Mouse (Mus musculus): ENCODE measurements at regions not wholly inside any gene's neighbourhood (a gene's known extent, or its start where the extent isn't known, plus 50 kb on each side); places are given as distances from the start of the nearest gene placed in this dataset.

DNA sequence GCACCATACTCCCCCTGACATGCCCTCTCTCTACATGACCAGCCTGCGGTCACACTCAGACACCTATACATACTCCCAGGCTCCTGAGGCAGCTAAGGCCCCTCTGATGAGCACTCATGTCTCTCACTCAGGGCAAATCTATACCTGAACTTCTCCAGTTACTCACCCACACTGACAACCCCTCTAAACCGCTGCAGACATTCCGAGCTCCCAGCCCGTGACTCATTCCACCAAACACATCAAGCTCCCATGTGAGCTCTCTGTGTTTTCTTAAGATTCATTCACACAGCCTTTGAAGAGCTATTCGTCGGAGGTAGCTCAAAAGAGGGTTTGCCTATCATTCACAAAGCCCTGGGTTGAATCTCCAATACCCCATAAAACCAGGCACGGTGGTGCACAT is 75.1 kb upstream of the Nectin1 start:
- WGBS (ENCODE audit: insufficient replicate concordance) = 62% methylated on average over 7 of the region's 7 CpGs
- H3K4me3 ChIP-seq (ENCODE audit: low read depth, low read length) = no peak overlapping the region

DNA sequence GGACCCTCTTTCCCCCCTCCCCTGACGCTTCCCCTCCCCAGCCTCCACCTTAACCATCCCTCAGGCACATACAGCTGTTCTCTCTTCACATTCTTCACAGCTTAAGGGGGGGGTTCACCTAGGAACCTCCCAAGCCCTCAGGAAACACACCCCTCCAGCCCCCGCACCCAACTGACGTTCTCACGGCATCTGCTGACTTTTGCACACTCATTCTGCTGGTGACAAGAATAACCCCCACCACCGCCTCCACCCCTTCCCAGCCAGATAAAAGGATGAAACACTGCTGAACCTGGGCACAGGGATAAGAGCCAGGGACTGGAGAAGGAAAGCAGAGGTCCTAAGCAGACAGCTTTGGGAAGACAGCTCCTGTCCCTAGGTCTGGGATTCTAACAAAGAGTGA is 73.2 kb upstream of the Nectin1 start:
- 39% methylated on average over 5 of the region's 5 CpGs for WGBS (ENCODE audit: insufficient replicate concordance)
- no peaks in the 10 kb centered on the region for H3K36me3 ChIP-seq (ENCODE audit: control insufficient read depth, insufficient read depth, low read length)
- H3K9me3 ChIP-seq (replicated peaks; ENCODE audit: control insufficient read depth, low read length) = no peaks in the 10 kb centered on the region
- peaks cover 4% of the 10 kb centered on the region; the same call in 1 of the 2 replicates for H3K4me1 ChIP-seq (ENCODE audit: control insufficient read depth, insufficient read depth, low read length)
- no peak for ATAC-seq (replicated peaks; ENCODE audit: insufficient number of reproducible peaks, low FRiP score, low TSS enrichment)
- H3K9ac ChIP-seq (ENCODE audit: low read depth, low read length) = no peak overlapping the region
- H3K4me2 ChIP-seq = no peak overlapping the region
- H3K4me3 ChIP-seq (ENCODE audit: low read depth, low read length) = no peak overlapping the region
- peaks cover 6% of the 10 kb centered on the region for H3K27me3 ChIP-seq (ENCODE audit: control insufficient read depth, insufficient read depth, low read length)
- no peak overlapping the region for H3K27ac ChIP-seq (ENCODE audit: low read depth, low read length)

More for the DNA sequence above, 75.1 kb upstream of the Nectin1 start:
- no peak overlapping the region for H3K9ac ChIP-seq (ENCODE audit: low read depth, low read length)
- no peak overlapping the region for H3K4me2 ChIP-seq
- no peak for ATAC-seq (replicated peaks; ENCODE audit: insufficient number of reproducible peaks, low FRiP score, low TSS enrichment)
- no peak overlapping the region for H3K27ac ChIP-seq (ENCODE audit: low read depth, low read length)
- H3K4me1 ChIP-seq (ENCODE audit: control insufficient read depth, insufficient read depth, low read length) = no peaks in the 10 kb centered on the region
- H3K36me3 ChIP-seq (ENCODE audit: control insufficient read depth, insufficient read depth, low read length) = no peaks in the 10 kb centered on the region
- peaks cover 4% of the 10 kb centered on the region for H3K27me3 ChIP-seq (ENCODE audit: control insufficient read depth, insufficient read depth, low read length)
- no peaks in the 10 kb centered on the region for H3K9me3 ChIP-seq (replicated peaks; ENCODE audit: control insufficient read depth, low read length)

DNA sequence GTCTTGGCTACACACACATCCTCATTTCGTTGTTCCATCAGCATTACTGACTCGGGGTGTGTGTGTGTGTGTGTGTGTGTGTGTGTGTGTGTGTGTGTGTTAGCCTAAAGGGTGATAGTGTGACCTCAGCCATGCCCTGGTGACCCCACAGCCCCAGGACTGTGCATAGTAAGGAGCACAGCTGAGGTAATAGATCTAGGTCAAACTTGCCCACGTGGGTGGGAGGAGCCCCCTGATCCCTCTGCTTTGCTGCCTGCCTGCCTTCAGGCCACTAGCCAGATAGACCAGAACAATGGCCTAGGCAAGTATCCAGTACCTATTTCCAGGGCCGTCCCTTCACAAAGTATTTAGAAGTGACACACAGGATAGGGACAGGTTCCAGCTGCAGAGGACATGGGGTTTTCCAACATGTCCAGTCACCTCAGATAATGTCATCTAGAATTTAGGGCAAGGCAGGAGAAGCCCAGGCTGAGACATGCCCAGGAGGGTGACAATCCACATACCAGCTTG is 70.6 kb upstream of the Nectin1 start:
- 37% methylated on average over 4 of the region's 4 CpGs for WGBS (ENCODE audit: insufficient replicate concordance)
- H3K9me3 ChIP-seq (replicated peaks; ENCODE audit: control insufficient read depth, low read length) = no peaks in the 10 kb centered on the region
- H3K27ac ChIP-seq (ENCODE audit: low read depth, low read length) = no peak overlapping the region
- no peak for ATAC-seq (replicated peaks; ENCODE audit: insufficient number of reproducible peaks, low FRiP score, low TSS enrichment)
- peaks cover 4% of the 10 kb centered on the region; the same call in 1 of the 2 replicates for H3K4me1 ChIP-seq (ENCODE audit: control insufficient read depth, insufficient read depth, low read length)
- no peak overlapping the region for H3K4me2 ChIP-seq
- H3K27me3 ChIP-seq (ENCODE audit: control insufficient read depth, insufficient read depth, low read length) = peaks cover 4% of the 10 kb centered on the region
- H3K4me3 ChIP-seq (ENCODE audit: low read depth, low read length) = no peak overlapping the region
- no peaks in the 10 kb centered on the region for H3K36me3 ChIP-seq (ENCODE audit: control insufficient read depth, insufficient read depth, low read length)
- H3K9ac ChIP-seq (ENCODE audit: low read depth, low read length) = no peak overlapping the region

DNA sequence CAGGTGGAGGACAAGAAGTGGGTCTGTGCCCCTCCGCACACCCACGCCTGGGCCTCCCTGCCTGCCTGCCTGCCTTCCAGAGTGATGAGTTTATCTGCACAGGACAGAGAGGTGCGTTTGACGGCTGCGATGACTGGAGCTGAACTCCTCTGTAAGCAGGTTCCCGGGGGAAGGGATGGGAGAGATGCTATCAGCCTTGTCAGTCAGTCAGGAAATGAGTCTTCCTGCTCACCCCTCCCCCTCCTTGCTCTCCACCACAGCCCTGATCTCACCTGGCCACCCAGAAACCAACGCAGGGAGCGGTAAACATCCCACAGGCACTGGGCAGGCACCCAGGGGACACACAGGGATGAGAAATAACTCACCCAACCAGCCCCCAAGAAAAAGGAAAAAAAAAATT is 69.5 kb upstream of the Nectin1 start:
- Histone ChIP-seq H3K27me3 (ENCODE audit: control insufficient read depth, insufficient read depth, low read length) (peaks cover 9% of the 10 kb centered on the region), H3K4me1 (ENCODE audit: control insufficient read depth, insufficient read depth, low read length) (peaks cover 4% of the 10 kb centered on the region; the same call in 1 of the 2 replicates), H3K9me3 (replicated peaks; ENCODE audit: control insufficient read depth, low read length) (no peaks in the 10 kb centered on the region), H3K4me2 (no peak overlapping the region), H3K9ac (ENCODE audit: low read depth, low read length) (no peak overlapping the region), H3K36me3 (ENCODE audit: control insufficient read depth, insufficient read depth, low read length) (no peaks in the 10 kb centered on the region), H3K27ac (ENCODE audit: low read depth, low read length) (no peak overlapping the region), H3K4me3 (ENCODE audit: low read depth, low read length) (no peak overlapping the region)
- no peak for ATAC-seq (replicated peaks; ENCODE audit: insufficient number of reproducible peaks, low FRiP score, low TSS enrichment)
- WGBS (ENCODE audit: insufficient replicate concordance) = 11% methylated on average over 8 of the region's 8 CpGs

DNA sequence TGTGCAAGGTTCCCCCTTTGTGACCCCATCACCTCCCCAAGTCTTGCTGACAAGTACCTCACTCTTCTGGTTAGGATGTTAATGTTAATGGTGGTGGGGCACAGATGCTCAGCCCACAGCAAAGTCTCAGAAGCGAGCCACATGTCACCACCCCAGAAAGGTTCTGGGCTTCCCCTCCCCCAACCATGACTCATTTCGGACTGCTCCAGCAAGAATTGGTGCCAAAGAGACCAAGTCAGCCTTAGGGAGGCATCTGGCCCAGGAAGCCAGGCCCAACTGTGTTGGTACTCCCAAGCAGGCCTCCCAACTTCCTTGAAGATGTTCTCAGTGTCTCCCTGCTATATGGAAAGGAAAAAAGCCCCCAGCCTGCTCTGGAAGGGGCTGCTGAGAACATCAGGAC is 67.8 kb upstream of the Nectin1 start:
- Histone ChIP-seq H3K4me3 (ENCODE audit: low read depth, low read length) (no peak overlapping the region), H3K27ac (ENCODE audit: low read depth, low read length) (no peak overlapping the region), H3K9me3 (replicated peaks; ENCODE audit: control insufficient read depth, low read length) (no peaks in the 10 kb centered on the region), H3K4me1 (ENCODE audit: control insufficient read depth, insufficient read depth, low read length) (peaks cover 4% of the 10 kb centered on the region; the same call in 1 of the 2 replicates), H3K36me3 (ENCODE audit: control insufficient read depth, insufficient read depth, low read length) (no peaks in the 10 kb centered on the region), H3K9ac (ENCODE audit: low read depth, low read length) (no peak overlapping the region), H3K27me3 (ENCODE audit: control insufficient read depth, insufficient read depth, low read length) (peaks cover 11% of the 10 kb centered on the region), H3K4me2 (no peak overlapping the region)
- WGBS (ENCODE audit: insufficient replicate concordance) = 67% methylated on average over 2 of the region's 2 CpGs
- ATAC-seq (replicated peaks; ENCODE audit: insufficient number of reproducible peaks, low FRiP score, low TSS enrichment) = no peak

DNA sequence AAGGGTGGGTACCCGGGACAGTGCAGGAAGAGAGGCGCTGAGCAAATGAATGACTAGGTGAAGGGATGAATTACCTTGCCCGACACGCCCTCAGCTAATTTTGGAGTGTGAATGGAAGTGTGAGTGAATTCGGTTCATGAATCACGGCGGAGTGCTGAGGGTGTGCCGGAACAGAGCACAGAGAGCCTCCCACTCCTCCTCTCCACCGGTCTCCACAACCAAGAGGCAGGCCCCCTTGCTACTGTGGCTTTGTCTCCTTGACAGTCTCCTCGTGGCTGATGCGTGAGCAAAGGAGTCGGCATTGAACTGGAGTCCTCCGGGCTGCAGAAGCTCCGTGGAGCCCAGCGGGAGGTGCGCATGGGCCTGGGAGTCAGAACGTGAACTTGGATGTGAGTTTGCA is 64.5 kb upstream of the Nectin1 start:
- H3K27ac ChIP-seq (ENCODE audit: low read depth, low read length) = no peak overlapping the region
- no peaks in the 10 kb centered on the region for H3K36me3 ChIP-seq (ENCODE audit: control insufficient read depth, insufficient read depth, low read length)
- WGBS (ENCODE audit: insufficient replicate concordance) = 43% methylated on average over 17 of the region's 17 CpGs
- no peak overlapping the region for H3K9ac ChIP-seq (ENCODE audit: low read depth, low read length)
- H3K4me2 ChIP-seq = no peak overlapping the region
- ATAC-seq (replicated peaks; ENCODE audit: insufficient number of reproducible peaks, low FRiP score, low TSS enrichment) = no peak
- no peak overlapping the region for H3K4me3 ChIP-seq (ENCODE audit: low read depth, low read length)
- H3K4me1 ChIP-seq (ENCODE audit: control insufficient read depth, insufficient read depth, low read length) = peaks cover under 1% of the 10 kb centered on the region; the same call in 1 of the 2 replicates
- H3K27me3 ChIP-seq (ENCODE audit: control insufficient read depth, insufficient read depth, low read length) = peaks cover 7% of the 10 kb centered on the region
- H3K9me3 ChIP-seq (replicated peaks; ENCODE audit: control insufficient read depth, low read length) = no peaks in the 10 kb centered on the region

DNA sequence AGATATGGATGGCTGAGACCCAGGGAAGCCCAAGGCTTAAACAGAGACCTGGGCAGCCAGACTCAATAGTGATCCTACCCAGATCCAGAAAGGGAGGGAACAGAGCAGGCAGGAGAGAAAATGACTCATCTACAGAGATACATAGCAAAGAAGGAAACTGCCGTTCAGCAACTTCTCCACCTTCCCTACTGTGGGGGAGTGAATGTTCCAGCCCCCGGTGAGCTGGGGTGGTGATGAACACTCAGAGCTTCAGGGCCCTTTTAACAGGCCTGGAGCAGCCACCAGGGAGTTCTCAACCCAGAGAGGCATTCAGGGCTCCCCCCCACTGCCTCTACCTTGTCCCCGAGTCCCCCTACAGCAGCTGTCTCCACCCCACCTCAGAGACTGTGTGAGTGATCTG is 62.5 kb upstream of the Nectin1 start:
- no peak for ATAC-seq (replicated peaks; ENCODE audit: insufficient number of reproducible peaks, low FRiP score, low TSS enrichment)
- Histone ChIP-seq H3K4me1 (ENCODE audit: control insufficient read depth, insufficient read depth, low read length) (no peaks in the 10 kb centered on the region), H3K4me3 (ENCODE audit: low read depth, low read length) (no peak overlapping the region), H3K36me3 (ENCODE audit: control insufficient read depth, insufficient read depth, low read length) (no peaks in the 10 kb centered on the region), H3K9me3 (replicated peaks; ENCODE audit: control insufficient read depth, low read length) (no peaks in the 10 kb centered on the region), H3K27ac (ENCODE audit: low read depth, low read length) (no peak overlapping the region), H3K4me2 (no peak overlapping the region), H3K27me3 (ENCODE audit: control insufficient read depth, insufficient read depth, low read length) (peaks cover 7% of the 10 kb centered on the region), H3K9ac (ENCODE audit: low read depth, low read length) (no peak overlapping the region)
- 37% methylated on average over 3 of the region's 3 CpGs for WGBS (ENCODE audit: insufficient replicate concordance)

DNA sequence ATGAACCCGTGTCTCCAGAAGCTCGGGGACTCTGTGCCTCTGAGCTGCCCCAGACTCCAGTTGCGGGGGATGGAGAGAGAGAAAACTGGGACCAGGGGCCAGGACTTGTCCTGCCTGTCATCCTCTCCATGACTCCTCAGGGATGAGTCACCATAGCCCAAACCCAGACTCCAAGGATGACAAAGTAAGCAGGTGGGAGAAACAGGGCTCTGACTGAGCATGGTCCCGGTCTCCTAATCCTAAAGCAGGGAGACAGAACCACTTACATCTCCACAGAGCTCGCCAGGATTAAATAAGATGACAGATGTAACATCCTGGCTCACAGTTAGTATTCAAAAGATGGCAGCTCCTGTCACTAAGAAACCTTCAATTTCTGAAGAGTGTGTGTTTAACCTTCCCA is 61.7 kb upstream of the Nectin1 start:
- no peaks in the 10 kb centered on the region for H3K4me1 ChIP-seq (ENCODE audit: control insufficient read depth, insufficient read depth, low read length)
- H3K9ac ChIP-seq (ENCODE audit: low read depth, low read length) = no peak overlapping the region
- H3K27me3 ChIP-seq (ENCODE audit: control insufficient read depth, insufficient read depth, low read length) = peaks cover 7% of the 10 kb centered on the region
- no peak overlapping the region for H3K27ac ChIP-seq (ENCODE audit: low read depth, low read length)
- no peaks in the 10 kb centered on the region for H3K36me3 ChIP-seq (ENCODE audit: control insufficient read depth, insufficient read depth, low read length)
- no peaks in the 10 kb centered on the region for H3K9me3 ChIP-seq (replicated peaks; ENCODE audit: control insufficient read depth, low read length)
- H3K4me2 ChIP-seq = no peak overlapping the region
- 56% methylated on average over 5 of the region's 5 CpGs for WGBS (ENCODE audit: insufficient replicate concordance)
- no peak for ATAC-seq (replicated peaks; ENCODE audit: insufficient number of reproducible peaks, low FRiP score, low TSS enrichment)
- no peak overlapping the region for H3K4me3 ChIP-seq (ENCODE audit: low read depth, low read length)

DNA sequence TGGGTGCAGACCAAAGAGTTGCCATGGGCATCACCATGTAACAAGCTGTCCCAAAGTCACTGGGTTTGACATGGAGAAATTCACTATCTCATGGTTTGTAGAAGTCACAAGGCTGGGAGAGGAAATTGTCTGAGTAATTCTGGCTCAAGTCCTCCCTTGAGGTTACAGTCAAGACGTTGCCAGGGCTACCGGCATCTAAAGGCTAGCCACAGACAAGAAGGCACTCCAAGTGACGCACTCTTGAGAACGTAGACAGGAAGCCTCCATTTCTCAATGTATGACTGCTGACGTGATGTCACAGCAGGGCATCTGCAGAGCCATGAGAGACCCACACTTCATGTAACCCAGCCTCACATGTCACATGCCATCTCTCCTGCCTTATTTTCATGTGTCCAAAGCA is 59.2 kb upstream of the Nectin1 start:
- WGBS (ENCODE audit: insufficient replicate concordance) = 81% methylated on average over 5 of the region's 5 CpGs
- Histone ChIP-seq H3K27me3 (ENCODE audit: control insufficient read depth, insufficient read depth, low read length) (peaks cover 2% of the 10 kb centered on the region; the same call in 1 of the 2 replicates), H3K4me3 (ENCODE audit: low read depth, low read length) (no peak overlapping the region), H3K9ac (ENCODE audit: low read depth, low read length) (no peak overlapping the region), H3K4me2 (no peak overlapping the region), H3K36me3 (ENCODE audit: control insufficient read depth, insufficient read depth, low read length) (no peaks in the 10 kb centered on the region), H3K9me3 (replicated peaks; ENCODE audit: control insufficient read depth, low read length) (no peaks in the 10 kb centered on the region), H3K27ac (ENCODE audit: low read depth, low read length) (no peak overlapping the region), H3K4me1 (ENCODE audit: control insufficient read depth, insufficient read depth, low read length) (no peaks in the 10 kb centered on the region)
- no peak for ATAC-seq (replicated peaks; ENCODE audit: insufficient number of reproducible peaks, low FRiP score, low TSS enrichment)
